Mouse (Mus musculus): ENCODE data around the gene Sgsm3. TPM values are rescaled to one million over a fixed set of nuclear protein-coding genes. Genes with fewer than 3 reads are reported as not detected.

Gene Sgsm3
- polyA plus RNA-seq (2017; shearing (Covaris generic)): 1 to 10 TPM; 3.2 to 7.6 TPM

DNA sequence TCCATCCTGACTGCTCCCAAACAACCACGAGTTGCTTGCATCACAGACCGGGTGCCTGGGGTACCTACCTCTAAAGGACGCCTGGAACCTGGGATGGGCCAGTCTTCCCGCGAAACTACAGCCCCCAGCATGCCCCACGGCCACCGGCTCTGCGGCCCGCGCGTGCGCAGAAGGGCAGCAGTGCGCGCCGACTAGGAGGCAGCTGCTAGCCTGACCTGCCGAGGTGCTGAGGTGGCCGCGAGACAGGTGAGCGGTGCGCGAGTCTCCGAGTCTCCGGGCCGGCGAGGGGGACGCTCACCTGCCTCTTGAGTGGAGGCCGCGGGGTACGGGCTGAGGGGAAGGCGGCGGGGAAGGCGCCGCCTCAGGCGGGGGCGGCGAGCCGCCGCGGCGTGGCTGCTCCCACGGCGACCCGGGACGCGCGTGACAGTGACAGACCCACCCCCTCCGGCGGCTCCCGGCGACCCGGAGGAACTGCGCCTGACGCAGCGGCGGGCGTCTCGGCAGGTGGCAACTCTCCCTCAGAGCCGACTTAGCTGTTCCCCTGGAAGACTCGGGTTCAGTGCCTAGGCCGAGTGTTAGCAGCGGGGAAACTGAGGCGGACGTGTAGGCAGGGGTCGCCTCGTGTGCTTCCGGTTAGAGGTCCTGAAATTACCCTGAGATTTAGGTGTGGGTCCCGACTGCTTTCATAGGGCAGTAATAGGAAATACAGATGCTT lies at the start of gene Sgsm3:
Gene Sgsm3, plus strand, starts transcription at position 146 of the 715 bp plus-strand sequence.
- ATAC-seq: peak; percentile 89

- no peak for ATAC-seq
Observed at GRCm38 (mm10) chr15:80928811-80929355, 48.7 kb upstream of the Sgsm3 start.

DNA sequence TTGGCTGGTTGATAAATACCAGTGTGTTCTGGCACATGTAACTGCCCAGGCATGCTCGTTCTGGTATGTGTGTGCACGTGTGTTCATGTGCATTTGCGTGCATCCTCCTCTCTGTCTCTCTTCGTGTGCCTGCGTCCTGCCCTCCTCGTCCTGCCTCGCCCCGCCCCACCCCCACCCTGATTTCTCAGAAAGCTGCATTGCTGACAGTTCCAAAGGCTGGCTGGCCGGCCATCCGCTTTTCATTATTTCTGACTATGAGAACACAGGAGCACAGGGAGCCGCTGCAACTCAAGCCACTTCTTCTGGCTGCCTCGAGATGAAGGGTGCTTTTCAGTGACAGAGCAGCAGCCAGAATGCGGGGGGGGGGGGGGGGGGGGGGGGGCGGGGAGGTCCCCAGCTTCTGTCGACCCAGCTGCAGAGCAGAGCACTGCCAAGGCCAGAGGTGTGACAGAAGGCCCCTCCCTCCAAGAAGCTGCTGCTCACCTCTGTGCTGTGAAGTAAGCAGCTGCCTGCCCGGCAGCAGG lies 47.5 kb upstream of the Sgsm3 start:
- peak; percentile 72 for ATAC-seq

- ATAC-seq: peak; percentile 76
Observed at GRCm38 (mm10) chr15:80930676-80931320, 46.8 kb upstream of the Sgsm3 start.

DNA sequence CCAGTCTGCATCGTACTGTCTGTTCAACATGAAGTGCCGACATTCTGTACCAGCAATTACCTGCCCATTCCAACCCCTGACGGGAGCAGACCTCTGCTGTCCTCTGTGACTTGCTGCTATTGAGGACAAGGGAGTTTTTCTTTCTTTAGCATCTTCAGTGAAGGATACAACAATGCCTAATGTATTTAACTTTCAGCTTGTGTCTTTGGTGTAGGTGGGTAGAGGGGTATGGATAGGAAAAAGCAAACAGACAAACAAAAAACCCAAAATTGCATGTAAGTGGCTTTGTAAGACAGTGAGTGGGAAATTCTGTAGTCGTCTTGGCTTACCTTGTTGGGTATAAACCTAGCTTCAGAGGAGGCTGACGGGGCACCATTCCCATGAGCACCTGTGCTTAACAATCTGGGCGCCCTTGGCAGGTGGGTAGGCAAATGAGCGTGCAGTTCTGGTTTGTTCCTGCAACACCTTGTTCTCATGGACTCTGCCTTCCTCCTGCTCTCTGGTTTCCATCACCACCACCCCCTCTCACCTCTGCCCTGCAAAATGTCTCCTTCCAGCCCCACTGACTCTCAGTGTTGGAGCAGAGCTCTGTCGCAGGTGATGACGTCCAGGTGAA lies 46.1 kb upstream of the Sgsm3 start:
- no peak for ATAC-seq

GRCm38 (mm10) chr15:80934841-80935240 lies 42.7 kb upstream of the Sgsm3 start:
- ATAC-seq: no peak

DNA sequence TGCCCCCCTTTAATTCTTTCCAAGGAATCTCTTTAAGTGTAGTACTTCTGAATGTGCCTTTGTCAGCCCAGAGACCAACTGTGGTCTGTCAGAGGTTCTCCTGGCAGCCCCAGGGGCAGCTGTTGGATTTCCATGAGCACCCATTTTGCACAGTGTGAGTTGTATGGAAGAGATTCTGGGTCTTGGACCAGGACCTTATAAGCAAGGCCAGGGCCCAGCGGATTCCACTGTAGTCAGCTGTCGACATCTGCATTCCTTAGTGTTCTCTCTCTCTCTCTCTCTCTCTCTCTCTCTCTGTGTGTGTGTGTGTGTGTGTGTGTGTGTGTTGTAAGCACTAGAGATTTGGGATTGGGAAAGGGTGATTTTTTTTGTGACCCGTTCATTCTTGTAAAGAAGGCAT lies 40.9 kb upstream of the Sgsm3 start:
- no peak for ATAC-seq

DNA sequence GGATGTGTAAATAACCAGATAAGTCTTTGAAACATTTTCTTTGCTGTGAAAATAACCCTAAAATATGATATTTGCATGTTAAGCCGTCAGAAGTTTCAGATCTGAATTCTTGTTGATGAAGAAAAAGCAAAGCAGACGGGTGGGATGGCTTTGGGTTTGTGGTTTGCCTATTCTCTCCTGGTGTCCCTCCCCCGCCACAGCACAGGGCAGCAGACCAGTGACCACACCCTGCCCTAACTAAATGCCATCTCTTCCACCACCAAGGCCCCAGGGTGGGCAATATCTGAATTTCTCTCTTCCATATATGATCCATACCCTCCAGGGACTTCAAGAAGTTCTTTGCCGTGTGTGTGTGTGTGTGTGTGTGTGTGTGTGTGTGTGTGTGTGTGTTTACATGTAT lies 39.0 kb upstream of the Sgsm3 start:
- no peak for ATAC-seq

DNA sequence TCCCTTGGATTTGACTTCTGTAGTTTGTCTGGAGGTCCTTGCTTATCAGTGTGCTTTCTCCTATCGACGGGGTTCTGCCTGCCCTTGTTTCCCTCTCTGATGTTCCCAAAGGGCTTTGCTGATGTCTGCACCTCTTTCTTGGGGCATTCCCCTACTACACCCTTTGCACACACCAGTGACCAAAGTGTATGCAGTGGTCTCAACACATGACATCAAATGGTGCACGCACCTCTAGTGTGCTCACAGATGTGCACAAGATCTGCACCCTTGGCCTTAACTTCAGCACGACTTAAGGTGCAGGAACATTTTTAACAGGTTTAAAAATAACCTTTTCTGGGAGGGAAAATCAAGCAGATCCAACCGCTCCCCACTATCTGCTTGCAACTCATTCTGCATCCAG lies 38.2 kb upstream of the Sgsm3 start:
- no peak for ATAC-seq

- ATAC-seq: no peak
Observed at GRCm38 (mm10) chr15:80941468-80942040, 36.0 kb upstream of the Sgsm3 start.

DNA sequence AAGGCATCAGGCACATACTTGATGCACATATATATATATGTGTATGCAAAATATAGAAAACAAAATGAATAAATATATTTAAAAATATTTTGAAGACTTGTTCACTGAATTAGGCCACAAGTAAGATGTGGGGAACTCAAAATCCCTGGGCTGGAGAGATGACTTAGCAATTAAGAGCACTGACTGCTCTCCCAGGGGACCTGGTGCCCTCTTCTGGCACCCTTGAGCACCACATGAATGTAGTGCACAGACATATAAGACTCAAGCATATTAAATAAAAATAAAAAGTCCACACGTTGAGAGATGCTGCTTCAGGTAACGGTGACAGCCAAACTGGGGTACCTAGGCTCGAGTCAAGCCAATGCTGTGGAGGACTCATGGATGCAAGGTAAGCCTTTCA lies 31.7 kb upstream of the Sgsm3 start:
- ATAC-seq: no peak

GRCm38 (mm10) chr15:80948145-80949135 lies 29.1 kb upstream of the Sgsm3 start, which contains the start of gene Adsl:
Gene Adsl, plus strand, starts transcription at chr15:80948490.
- peak; percentile 92 for ATAC-seq

DNA sequence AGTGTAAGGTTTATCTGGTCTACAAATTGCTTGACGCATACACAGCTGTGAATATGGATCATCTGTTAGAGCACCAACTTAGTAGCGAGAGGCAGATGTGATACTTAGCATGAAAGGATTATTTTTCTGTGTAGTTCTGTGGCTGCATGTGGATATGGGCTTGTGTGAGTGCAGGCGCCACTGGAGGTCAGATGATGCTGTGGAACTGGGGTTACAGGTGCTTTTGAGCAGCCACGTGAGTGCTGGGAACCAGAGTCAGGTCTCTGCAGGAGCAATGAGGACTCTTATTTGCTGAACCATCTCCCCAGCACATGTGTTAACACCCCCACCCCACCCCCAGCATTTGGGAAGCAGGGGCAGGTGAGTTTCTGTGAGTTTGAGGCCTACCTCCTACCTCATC lies 28.1 kb upstream of the Sgsm3 start:
- ATAC-seq: no peak

DNA sequence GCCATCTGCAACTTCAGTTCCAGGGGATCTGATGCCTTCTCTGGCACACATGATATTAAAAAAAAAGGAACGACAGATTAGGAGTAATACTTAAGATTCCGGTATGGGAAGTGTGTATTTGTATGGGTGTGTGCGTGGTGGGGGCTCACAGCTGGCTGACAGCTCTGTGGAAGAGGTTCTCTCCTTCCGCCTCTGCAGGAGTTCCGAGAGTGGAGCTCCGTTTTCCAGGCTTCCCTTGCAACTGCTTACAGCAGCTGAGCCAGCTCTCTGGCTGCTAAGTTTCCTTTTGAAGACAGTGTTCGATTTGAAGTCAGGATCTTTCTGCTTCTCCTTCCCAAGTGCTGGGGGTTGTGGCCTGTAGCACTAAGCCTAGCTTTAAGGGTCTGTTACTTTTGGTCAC lies 27.5 kb upstream of the Sgsm3 start:
- no peak for ATAC-seq

DNA sequence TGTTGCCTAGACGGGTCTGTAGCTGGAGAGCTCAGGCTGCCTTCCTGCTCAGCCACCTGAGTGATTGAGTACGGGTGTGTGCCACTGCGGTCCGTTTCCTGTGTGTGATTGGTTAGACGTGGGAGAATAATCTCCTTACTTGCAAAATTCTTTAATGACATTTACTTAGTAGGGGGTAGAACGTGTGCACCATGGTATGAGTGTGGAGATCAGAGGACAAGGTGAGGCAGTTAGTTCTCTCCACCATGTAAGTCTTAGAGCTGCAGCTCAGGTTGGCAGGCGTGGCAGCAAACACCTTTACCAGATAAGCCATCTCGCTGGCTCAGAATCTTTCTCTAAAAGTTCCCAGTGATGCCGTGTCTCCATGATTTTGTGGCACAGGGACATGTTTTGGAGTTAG lies 23.6 kb upstream of the Sgsm3 start:
- ATAC-seq: no peak

- no peak for ATAC-seq
Observed at GRCm38 (mm10) chr15:80954861-80955260, 22.7 kb upstream of the Sgsm3 start.

DNA sequence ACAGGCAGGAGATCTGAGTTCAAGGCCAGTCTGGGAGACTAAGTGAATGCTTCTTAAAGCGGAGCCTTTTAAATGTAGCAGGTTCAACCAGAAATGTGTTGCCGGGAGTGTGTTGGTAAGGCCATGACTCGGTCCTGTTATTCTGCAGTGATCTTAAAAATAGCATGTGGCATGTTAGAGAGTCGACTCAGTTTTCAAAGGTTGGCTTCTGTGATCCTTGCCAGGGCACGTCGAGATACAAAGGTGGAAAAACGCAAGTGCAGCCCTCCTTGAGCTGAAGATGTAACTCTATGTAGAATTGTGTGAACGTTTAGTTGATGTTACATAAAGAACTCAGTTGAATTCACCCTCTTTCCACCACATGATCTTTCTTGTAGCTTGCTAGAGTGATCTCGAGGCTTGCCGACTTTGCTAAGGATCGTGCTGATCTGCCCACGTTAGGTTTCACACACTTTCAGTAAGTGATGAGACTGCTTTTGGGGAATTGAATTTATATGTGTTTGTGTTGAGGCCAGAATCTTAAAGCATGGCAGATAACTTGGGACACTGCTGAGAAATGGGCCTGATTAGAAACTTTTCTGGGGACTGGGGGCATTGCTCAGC lies 21.6 kb upstream of the Sgsm3 start:
- ATAC-seq: no peak

GRCm38 (mm10) chr15:80969371-80969770 lies 8.2 kb upstream of the Sgsm3 start:
- no peak for ATAC-seq

- ATAC-seq: no peak
Observed at GRCm38 (mm10) chr15:80974311-80974710, 3.3 kb upstream of the Sgsm3 start.

DNA sequence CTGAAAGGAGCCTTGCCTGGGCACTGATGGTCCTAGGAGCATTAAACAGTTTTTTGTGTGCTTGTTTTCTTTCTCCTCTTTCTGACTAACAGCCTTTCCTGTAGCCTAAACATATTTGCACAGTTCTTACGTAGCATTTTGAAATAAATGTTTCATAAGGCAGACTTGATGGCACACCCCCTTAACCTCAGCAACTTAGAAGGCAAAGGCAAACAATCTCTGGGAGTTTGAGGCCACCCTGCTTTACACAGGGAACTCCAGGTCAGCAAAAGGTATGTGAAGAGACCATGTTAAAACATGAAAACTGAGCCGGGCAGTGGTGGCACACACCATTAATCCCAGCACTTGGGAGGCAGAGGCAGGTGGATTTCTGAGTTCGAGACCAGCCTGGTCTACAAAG lies 1.9 kb upstream of the Sgsm3 start:
- ATAC-seq: no peak

DNA sequence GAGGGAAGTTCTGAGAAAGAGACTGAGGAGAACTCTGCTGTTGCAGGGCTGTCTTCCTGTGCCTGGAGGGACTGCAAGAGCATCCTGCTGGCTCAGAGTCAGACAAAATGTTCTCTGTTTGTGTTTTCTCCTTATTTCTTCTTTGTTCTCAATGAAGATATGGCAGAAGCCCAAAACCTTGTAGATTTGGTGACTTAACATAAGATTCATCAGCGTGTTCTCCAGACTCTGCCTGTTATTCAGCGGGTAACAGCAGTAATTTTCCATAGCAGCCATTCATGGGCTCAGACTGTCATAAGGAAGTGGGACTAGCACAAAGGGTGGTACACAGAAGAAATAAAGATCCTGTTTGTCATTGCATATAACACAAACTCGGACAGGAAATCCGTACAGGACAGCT lies 2.0 kb downstream of the Sgsm3 start:
- no peak for ATAC-seq

All from CD4-positive, CD25-positive, alpha-beta regulatory T cell, adult 4 months (primary cell).